8 mouse cellular contexts compared by ENCODE assay signal in the genomic region with DNA sequence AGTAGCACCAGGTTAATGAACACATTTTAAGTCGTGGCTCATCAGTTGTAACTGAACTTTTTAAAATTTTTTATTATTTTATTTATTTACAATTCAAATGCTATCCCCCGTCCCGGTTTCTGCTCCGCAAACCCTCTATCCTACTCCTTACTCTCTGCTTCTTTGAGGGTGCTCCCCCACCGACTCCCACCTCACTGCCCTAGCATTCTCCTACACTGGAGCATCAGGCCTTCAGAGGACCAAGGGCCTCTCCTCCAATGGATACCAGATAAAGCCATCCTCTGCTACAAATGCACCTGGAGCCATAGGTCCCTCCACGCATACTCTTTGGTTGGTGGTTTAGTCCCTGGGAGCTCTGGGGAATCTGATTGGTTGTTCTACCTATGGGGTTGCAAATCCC. TPM values are rescaled to one million over a fixed set of nuclear protein-coding genes. Genes with fewer than 3 reads are reported as not detected.
DNase-seq lines count a peak whose midpoint lies in the region; ATAC-seq and TF ChIP-seq lines count a peak whose summit lies in the region.

No protein-coding gene starts in this region.

- no peak overlapping the region for H3K27ac ChIP-seq in cortical plate, adult 2 months (ENCODE audit: insufficient read depth, low read length)
- peak overlapping the region; percentile 95 for H3K27ac ChIP-seq in hindbrain, embryonic 10.5 days
- peak overlapping the region; percentile 93; the same call in 1 of the 2 replicates for H3K27ac ChIP-seq in midbrain, embryonic 12.5 days (replicated peaks)

- peak; percentile 5 to 15 for DNase-seq in layer of hippocampus, postnatal 10 days (ENCODE audit: low spot score in 2 of 2)
- no peak for DNase-seq in layer of hippocampus, adult 9-10 months (ENCODE audit: low spot score)
- no peak for DNase-seq in hindbrain, embryonic 10.5 days (ENCODE audit: low spot score)
- DNase-seq in right cerebral cortex, postnatal 36 days (ENCODE audit: low spot score in 2 of 2), result no peak
- no peak for DNase-seq in urinary bladder, postnatal 25 days (ENCODE audit: low spot score)
- DNase-seq in ovary, postnatal 10 days (ENCODE audit: low spot score), result no peak

- H3K9ac ChIP-seq in midbrain, embryonic 12.5 days (replicated peaks), result peak overlapping the region; percentile 74; the same call in 1 of the 2 replicates

- H3K4me1 ChIP-seq in cortical plate, adult 2 months (ENCODE audit: control insufficient read depth, insufficient read depth, low read length), result no peaks in the 10 kb centered on the region
- H3K4me1 ChIP-seq in hindbrain, embryonic 10.5 days (replicated peaks), result peaks cover 3% of the 10 kb centered on the region; the same call in 1 of the 2 replicates
- 0 out of 2 replicates have a peak, but pooled peaks cover 3% of the 10 kb centered on the region for H3K4me1 ChIP-seq in midbrain, embryonic 12.5 days

- ATAC-seq in midbrain, embryonic 12.5 days (ENCODE audit: low FRiP score, low read depth), result no peak

- H3K36me3 ChIP-seq in hindbrain, embryonic 10.5 days, result no peaks in the 10 kb centered on the region
- H3K36me3 ChIP-seq in midbrain, embryonic 12.5 days, result no peaks in the 10 kb centered on the region

- peak overlapping the region; percentile 65 for H3K4me2 ChIP-seq in midbrain, embryonic 12.5 days (replicated peaks)

- WGBS in hindbrain, embryonic 10.5 days, result 43% methylated on average over 6 of the region's 6 CpGs
- 44% methylated on average over 6 of the region's 6 CpGs for WGBS in midbrain, embryonic 12.5 days

- no peaks in the 10 kb centered on the region for H3K27me3 ChIP-seq in hindbrain, embryonic 10.5 days (ENCODE audit: insufficient read depth, poor library complexity, severe bottlenecking)
- no peaks in the 10 kb centered on the region for H3K27me3 ChIP-seq in midbrain, embryonic 12.5 days

- peak overlapping the region; percentile 53 for H3K4me3 ChIP-seq in cortical plate, adult 2 months (ENCODE audit: insufficient read depth, low read length)
- H3K4me3 ChIP-seq in hindbrain, embryonic 10.5 days, result peak overlapping the region; percentile 78
- H3K4me3 ChIP-seq in midbrain, embryonic 12.5 days, result peak overlapping the region; percentile 74

- no peak for TF ChIP-seq POLR2A in cortical plate, adult 2 months (IDR thresholded peaks at IDR 0.05; ENCODE audit: extremely low read depth, insufficient read depth, low read length)

- H3K9me3 ChIP-seq in hindbrain, embryonic 10.5 days, result no peaks in the 10 kb centered on the region
- H3K9me3 ChIP-seq in midbrain, embryonic 12.5 days, result no peaks in the 10 kb centered on the region

- no peak for TF ChIP-seq CTCF in cortical plate, adult 2 months (IDR thresholded peaks at IDR 0.05; ENCODE audit: extremely low read depth, insufficient read depth, low read length)

RNA-seq across cellular contexts. Expression of gene Cox16, which starts 0.4 kb away (rescaled TPM):
- total RNA-seq in layer of hippocampus, postnatal 10 days (2021), result 10 to 100 TPM; 35.9 to 49.9 TPM
- 54.1 and 71.7 TPM in 2 replicates for polyA plus RNA-seq in cortical plate, adult 2 months (2012; rRNA removed)
- 117 and 131 TPM in 2 replicates for polyA plus RNA-seq in hindbrain, embryonic 10.5 days (2016; fragmentation: Nextera tagmentation; extraction: Ambion mirVana)
- polyA plus RNA-seq in midbrain, embryonic 12.5 days (2016; fragmentation: Nextera tagmentation; extraction: Ambion mirVana), result 133 and 143 TPM in 2 replicates

RNA-seq across cellular contexts. Expression of gene Gm20498, which starts 47.4 kb away (rescaled TPM):
- 10 to 100 TPM; 42.1 to 42.7 TPM for total RNA-seq in layer of hippocampus, postnatal 10 days (2021)
- 25.9 and 27.3 TPM in 2 replicates for polyA plus RNA-seq in cortical plate, adult 2 months (2012; rRNA removed)
- 27.8 and 28.2 TPM in 2 replicates for polyA plus RNA-seq in hindbrain, embryonic 10.5 days (2016; fragmentation: Nextera tagmentation; extraction: Ambion mirVana)
- 26.2 and 34.3 TPM in 2 replicates for polyA plus RNA-seq in midbrain, embryonic 12.5 days (2016; fragmentation: Nextera tagmentation; extraction: Ambion mirVana)

RNA-seq across cellular contexts. Expression of gene Synj2bp, which starts 47.4 kb away (rescaled TPM):
- total RNA-seq in layer of hippocampus, postnatal 10 days (2021), result 10 to 100 TPM; 19.8 to 21.6 TPM
- polyA plus RNA-seq in cortical plate, adult 2 months (2012; rRNA removed), result 24.7 and 24.8 TPM in 2 replicates
- 31.3 and 32.3 TPM in 2 replicates for polyA plus RNA-seq in hindbrain, embryonic 10.5 days (2016; fragmentation: Nextera tagmentation; extraction: Ambion mirVana)
- polyA plus RNA-seq in midbrain, embryonic 12.5 days (2016; fragmentation: Nextera tagmentation; extraction: Ambion mirVana), result 35.1 and 36.1 TPM in 2 replicates

Comparison
In these comparisons a context has a peak if more than half of its experiments do, and no peak if none do; other contexts are left out.
1. DNase-seq: peak in layer of hippocampus, postnatal 10 days (2 of 2); none in layer of hippocampus, adult 9-10 months (single experiment), hindbrain, embryonic 10.5 days (single experiment), right cerebral cortex, postnatal 36 days (0 of 2), urinary bladder, postnatal 25 days (single experiment) and ovary, postnatal 10 days (single experiment).
2. Peak in every context shown above with its lines, with median percentiles within 50 percentile points of each other: H3K4me3 ChIP-seq.